Mouse (Mus musculus) forelimb bud, embryonic 11.5 days (tissue): ENCODE data around the gene Fam72a.
A peak's percentile ranks its signal among the peaks of the same experiment; 100 is the strongest.

Source experiments
- DNase-seq: peaks from one replicate; pipeline ENCODE4 v3.0.0-alpha.2; 2012; ENCODE audit warnings: low read depth, low spot score

Gene Fam72a

GRCm38 (mm10) chr1:131527281-131528080 is at the start of gene Fam72a, which contains the start of gene Srgap2:
TSS of gene Fam72a (plus strand) at chr1:131527903.
TSS of gene Srgap2 (minus strand) at chr1:131527352.
- peak; percentile 99 for DNase-seq

- DNase-seq = no peak
Observed at GRCm38 (mm10) chr1:131478770-131479305, 48.9 kb upstream of the Fam72a start.

- no peak for DNase-seq
Observed at GRCm38 (mm10) chr1:131481391-131481790, 46.3 kb upstream of the Fam72a start.

DNA sequence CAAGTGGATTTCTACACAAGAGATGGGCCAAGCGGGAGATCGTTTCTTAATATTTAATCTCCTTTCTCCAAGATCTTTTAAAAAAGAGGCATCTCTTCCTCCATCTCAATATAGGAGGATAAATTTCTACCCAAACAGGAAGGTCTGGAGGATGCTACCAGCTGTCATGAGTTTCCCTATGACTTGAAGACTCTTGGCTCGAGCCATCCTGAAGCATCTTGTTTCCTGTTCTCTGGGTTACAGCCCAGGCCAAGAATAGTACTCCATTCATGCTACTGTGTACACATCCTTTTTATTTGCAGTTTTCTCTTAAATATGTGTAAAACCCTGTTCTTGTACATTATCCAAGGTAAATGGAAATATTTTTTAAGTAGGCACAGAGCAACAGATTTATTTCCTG is 45.5 kb upstream of the Fam72a start:
- DNase-seq = no peak

DNA sequence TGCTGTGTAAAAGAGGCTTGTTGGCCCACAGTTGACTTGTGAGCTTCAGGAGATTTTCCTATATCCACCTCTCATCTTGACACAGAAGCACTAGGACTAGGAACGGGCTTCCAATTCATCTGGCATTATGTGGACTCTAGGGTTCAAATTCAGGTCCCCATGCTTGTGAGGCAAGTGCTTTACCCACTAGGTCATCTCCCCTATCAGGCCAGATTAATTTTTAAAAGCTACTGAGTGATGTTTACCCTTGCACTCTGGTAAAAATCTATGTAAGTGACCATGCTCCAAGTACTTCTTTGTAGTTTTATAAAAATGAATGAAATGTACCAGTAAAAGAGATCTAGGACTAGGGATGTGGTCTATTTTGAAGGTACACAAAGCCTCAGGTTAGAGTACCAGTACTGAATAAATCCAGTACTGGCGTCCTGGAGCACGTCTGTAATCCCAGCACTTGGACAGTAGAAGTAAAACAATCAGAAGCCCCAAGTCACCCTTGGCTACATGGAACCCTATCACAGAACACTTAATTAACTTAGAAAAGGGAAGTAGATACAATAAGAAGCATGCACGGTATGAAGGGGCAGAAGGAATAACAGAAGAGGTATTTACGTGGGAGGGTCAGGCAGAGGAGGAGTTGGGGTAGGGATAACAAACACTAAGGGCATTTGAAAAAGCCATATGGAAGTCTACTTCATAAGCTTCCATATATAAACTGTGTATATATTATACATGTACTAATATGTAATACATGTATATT is 41.4 kb upstream of the Fam72a start:
- DNase-seq = no peak

DNA sequence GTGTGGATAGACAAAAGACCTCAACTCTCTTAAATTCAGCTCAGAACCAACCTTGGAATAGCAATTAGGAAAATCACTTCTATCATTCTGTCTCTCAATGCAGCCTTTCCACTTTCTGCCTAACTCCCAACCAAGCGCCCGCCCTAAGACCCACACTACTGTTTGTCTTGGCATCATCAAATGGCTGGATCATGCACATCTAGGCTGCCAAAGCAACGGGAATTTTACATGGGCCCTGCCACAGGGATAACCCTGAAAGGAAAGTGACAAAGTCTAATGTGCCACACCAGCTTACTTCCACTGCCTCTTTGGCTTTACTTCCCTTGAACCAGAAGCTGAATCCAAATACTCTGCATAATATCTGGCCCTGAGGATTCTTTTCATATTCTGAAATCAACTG is 38.4 kb upstream of the Fam72a start:
- no peak for DNase-seq

- DNase-seq = no peak
Observed at GRCm38 (mm10) chr1:131491579-131491978, 36.1 kb upstream of the Fam72a start.

DNA sequence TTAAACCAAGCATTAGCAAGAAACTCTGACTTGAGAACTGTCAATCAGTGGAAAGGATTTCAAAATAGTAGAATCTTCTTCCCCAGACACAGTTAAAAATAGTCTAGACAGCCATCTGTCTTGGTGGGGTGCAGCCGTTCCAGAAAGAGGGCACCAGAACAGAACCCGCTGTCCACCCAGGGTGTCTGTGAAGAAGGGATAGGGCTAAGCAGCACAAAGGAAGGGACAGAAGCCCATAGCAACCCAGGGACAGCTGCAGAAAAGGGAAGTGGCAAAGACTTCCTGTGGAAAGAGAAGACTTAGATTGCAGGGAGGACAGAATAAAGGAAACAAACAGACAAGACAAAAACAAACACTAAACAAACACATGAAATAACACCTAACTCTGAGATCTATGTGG is 35.3 kb upstream of the Fam72a start:
- no peak for DNase-seq

GRCm38 (mm10) chr1:131493966-131494898 is 33.5 kb upstream of the Fam72a start:
- DNase-seq = no peak

- no peak for DNase-seq
Observed at GRCm38 (mm10) chr1:131498231-131498630, 29.5 kb upstream of the Fam72a start.

- DNase-seq = no peak
Observed at GRCm38 (mm10) chr1:131501681-131502080, 26.0 kb upstream of the Fam72a start.

DNA sequence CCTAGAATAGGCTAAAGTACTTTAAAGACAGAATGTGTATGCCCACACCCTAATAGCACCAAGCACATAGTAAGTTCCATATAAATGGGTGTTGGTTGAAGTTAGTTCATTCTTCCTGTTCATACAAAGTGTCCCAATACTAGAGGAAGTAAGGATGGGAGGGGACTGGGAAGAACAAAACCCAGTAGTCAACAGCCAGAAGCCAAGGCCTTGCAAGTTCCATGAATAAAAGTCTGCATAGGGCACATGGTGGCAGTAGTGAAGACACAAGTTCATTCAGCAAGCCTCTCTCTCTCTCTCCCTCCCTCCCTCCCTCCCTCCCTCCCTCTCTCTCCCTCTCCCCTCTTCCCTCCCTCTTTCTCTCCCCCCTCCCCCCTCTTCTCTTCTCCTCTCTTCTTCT is 16.6 kb upstream of the Fam72a start:
- DNase-seq = no peak

DNA sequence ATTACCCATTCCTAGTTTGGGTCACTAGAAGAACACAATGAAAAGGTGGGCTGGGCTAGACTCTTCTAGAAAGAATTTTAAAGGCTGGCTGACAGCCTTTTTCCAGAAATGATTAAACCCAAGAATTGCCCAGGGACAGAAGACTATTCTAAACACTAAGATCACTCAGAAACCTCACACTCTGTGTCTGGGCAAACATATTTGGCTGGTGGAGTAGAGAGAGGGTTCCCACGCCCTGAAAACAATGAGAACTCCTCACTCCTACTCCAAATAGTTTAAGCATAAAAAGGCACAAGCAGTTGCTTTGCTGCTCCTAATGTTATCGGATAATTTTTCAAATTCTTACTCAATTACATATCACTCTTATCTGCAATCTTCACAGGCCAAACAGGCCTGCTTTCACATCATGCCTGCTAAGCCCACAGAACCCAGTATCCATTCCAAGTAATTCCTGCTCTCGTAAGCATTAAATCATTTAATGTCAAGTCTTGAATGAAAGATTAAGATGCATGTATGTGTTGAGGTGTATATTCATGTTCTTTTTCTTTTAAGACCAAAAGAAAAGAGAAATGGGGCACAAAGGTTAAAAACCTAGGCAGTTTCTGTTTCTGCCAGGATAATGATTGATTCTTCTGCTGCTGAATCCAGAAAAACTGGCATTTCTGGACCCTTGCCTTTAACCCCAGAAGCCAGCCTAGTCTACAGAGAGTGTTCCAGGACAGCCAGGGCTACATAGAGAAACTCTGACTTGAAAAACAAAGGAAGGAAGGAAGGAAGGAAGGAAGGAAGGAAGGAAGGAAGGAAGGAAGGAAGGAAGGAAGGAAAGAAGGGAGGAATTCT is 15.8 kb upstream of the Fam72a start:
- DNase-seq = no peak

- DNase-seq = no peak
Observed at GRCm38 (mm10) chr1:131513136-131513535, 14.6 kb upstream of the Fam72a start.

DNA sequence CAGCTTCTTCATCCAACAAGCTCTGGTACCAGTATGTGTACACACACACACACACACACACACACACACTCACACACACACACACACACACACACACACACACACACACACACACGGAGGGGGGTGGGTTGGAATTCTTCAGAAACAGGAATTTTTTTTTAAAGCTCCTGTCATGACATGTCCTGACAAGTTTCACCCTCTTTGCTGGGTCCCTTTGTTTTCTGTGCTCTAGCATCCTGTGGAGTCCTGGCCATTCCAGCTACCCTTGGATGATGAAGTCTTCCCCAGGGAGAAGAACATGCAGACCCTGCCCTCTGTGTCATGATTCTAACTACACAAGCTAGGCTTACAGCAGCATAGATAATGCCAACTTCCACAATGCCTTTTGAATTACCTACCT is 13.5 kb upstream of the Fam72a start:
- DNase-seq = no peak

DNA sequence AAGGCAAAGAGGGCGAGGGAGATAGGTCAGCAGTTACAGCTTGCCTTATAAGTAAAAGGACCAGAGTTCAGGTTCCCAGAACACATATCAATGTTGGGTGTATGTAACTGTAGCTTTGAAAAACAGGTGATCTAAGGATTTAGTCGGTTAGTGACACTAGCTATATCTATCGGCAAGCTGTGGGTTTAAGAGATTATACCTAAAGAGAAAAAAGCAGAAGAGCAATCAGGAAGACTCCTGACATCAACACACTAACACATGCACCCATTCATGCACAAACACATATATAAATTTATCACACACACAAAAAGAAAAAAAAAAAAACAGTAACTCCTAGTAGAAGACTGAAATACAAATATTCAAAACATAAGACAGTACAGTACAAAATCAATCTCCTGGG is 11.1 kb upstream of the Fam72a start:
- no peak for DNase-seq

DNA sequence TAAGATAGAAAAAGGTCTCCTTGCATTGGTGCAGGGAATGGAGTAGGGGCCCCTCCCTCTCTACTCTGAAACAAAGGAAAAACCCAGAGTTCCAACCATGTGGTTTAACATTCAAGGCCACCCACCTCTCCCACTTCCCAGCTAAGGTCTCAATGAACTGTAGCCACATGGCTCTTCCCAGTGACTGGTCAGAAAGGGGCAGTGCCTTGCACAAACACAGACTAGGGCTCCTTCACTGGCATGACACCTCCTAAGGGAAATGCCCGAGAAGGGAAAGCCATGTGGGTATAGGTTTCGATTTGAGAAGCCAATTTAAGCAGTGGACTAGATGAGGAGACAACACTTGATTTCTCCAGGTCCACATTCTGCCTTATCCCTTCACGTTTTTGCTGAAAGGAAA is 3.9 kb upstream of the Fam72a start:
- no peak for DNase-seq

DNA sequence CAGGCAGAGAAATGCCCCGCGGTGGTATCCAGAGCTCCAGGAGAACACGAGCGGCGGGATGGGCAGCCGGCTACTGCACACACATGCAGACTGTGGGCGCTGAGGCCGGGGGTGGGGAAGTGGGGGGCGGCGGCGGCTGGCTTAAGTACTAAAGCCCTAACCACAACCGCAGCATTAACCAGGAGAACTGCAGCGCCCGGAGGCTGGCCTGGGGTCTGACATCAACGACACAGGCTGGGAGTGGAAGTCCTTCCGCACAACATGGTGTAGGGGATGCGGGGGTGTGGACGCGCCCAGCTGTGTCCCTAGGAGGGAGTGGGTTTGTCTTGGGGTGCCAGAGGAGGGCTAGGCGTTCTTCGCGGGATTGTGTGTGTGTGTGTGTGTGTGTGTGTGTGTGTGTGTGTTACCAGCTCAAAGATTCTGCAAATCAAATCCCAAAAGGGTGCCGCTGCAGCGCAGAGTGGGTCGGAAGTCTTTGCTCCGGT is 2.6 kb upstream of the Fam72a start:
- no peak for DNase-seq

GRCm38 (mm10) chr1:131525586-131526271 is 2.0 kb upstream of the Fam72a start:
- peak; percentile 28 for DNase-seq
